Mouse (Mus musculus) embryo, embryonic 10.5 days (tissue): ENCODE data around the gene Gon4l.

Experiments
- DNase-seq: peaks from one replicate; pipeline ENCODE4 v3.0.0-alpha.2; 2015; ENCODE audit warnings: low spot score

Gon4l gene

DNA sequence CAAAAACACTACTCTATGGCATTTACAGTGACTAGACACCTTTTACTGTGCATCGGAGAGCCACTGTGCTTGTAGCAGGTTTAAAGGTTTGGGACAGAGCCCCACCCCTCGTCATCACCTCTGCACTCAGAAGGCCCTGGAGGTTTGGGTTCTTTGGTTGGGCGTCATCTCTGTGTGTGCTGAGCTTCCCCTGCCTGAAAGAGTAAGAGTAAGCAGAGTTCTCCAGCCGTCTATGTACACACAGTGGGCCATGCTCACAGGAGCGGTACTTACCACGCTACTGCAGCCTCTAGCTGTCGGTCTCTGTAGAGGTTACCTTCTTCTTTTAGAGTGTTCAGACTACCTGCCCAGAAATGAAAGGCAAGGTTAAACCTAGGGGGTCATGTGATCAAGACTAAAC, 77.6 kb downstream of the Gon4l start:
- no peak for DNase-seq

DNA sequence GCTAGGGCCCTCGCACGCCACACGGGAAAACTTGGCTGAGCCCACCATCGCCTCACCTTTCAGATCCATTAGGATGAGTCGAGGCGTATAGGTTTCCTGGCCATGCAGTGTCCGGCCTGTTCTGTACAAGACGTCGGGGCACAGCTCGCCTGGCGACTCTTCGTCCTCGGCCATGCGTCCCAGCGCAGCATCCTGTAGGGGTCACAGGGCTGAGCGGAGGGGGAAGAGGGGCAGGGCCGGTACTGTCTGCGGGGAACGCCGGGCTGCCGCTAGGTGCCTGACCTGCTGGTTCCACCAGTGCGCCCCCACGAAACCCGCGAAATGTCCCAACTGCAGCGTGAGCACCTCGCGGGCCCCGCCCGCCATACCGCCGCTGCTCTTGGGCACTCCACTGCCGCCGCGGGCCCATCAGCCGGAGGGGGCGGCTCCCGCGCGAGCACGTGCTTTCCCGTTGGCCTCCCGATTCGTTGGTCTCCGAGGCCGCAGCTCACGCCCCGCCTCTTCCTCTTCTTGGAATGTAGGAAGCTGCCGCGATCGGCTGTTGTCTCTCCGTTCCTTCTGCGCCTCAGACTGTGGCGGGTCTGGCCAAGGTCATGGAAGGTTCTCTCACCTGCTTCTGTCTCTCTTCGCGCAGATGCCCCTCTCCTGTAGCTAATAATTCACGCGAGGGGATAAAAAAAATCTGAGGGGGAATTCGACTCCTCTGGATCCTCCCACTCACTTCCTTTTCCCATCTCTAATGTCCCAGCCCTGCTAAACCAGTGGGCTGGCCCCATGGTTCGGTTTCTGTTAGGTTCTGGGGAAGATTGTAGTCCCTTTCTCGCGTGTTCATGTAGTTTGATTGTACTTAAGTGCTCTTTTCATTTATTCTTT, 78.7 kb downstream of the Gon4l start, which contains the start of gene Msto1:
TSS of gene Msto1 (minus strand) at position 489 of the 873 bp plus-strand sequence.
- peak; percentile 96 for DNase-seq

DNA sequence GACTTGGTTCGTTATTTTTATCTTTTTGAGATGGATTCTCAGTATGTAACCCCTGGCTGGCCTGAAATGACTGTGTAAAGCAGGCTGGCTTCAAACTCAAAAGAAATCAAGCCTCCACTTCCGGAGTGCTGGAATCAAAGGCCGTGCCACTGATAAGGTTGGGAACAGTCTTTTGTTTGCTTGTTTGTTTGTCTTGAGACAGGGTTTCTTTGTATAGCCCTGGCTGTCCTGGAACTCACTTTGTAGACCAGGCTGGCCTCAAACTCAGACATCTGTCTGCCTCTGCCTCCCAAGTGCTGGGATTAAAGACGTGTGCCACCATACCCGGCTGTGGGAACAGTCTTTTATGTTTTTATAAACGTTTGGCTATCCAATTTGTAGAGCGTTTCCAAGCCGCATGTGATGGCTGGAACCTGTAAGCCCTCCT, 79.4 kb downstream of the Gon4l start:
- DNase-seq = no peak

DNA sequence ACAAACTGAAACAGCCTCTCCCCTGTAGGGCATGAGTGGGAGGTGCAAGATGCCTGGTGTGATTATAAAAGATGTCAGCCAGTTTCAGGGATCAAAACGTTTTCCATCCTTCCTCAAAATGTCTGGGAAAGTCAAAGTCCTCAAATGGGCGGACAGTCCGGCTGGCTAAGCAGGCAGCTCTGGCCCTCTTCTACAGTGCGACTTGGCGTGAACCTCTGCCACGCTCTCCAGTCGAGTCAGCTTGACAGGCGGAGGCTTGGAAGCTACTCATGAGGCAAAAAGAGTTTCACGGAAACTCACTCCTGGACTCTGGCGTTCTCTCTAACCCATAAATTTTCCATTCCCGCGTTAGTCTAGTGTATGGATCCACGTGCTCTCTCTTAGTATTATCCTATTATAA, 84.0 kb downstream of the Gon4l start:
- no peak for DNase-seq

DNA sequence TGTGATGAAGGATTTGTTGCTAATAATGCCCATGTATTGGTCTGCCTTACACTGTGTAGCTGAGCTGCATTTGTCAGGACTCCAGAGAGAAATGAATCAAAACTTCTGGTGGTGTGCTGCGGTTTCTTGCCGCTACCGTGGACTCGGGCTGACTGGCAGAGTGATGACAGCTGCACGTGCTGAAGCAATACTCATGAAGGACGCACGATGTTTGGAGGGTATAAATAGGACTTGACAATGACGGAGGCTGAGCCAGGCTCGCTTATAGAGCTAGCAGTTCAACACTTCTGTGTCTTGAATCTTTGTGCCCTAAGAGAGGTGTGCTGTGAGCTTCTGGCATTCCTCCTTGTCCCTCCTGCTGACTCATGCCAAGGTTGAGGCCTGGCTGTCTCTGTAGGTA, 86.4 kb downstream of the Gon4l start:
- no peak for DNase-seq

DNA sequence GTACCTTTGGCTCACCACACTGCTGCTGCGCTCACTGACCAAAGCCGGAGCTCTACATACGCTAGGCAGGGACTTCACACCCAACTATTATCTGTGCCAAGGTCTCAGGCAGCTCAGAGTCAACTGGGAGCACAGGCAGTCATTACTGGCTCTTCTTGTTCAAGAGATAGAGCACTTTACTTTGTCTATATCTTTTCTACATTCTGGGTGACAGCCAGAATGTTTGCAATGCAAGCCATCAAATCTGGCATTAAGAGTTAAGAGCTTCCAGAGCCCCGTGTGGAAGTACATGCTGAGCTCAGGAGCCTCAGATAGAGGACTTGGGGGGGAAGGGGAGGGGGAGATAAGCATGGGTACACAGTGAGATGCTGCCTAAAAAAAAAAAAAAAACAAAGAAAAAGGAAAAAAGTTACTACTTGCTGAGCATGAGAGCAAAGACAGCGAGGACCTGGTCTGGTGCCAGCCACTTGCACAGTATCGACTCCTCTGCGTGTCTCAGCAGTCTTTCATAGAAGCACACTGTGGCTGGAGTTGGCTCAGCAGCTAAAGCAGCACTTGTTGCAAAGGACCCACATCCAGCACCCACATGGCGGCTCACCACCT, 89.1 kb downstream of the Gon4l start:
- no peak for DNase-seq

DNA sequence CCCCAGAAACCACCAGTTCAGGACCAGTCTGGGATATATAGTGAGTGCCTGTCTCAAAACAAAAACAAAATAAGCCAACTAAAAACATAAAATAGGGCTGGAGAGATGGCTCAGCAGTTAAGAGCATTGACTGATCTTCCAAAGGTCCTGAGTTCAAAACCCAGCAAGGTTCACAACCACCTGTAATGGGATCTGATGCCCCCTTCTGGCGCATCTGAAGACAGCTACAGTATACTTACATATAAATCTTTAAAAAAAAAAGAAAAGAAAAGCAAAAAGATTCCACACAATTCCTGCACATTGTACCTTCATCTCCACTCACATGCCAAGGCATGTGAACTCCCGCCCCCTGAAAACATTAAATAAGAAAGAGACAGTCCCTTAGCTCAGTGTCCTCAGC, 90.6 kb downstream of the Gon4l start:
- no peak for DNase-seq

DNA sequence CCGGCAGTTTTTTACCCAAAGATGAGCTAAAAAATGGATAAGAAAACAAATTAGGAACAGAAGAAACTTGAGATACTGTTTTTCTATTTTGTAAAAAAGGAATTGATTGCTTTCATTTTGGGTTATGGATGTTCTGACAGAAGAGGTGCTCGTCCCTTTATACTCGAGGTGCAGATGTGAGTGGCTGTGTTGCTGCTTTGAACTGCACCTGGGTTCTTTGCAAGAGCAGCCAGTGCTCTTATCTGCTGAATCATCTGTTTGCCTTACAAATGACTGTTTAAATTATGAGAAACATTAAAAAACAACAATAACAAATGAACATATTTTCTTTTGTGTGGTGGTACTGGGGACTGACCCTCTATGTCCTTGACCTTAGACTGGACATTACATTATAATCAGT, 94.5 kb downstream of the Gon4l start:
- no peak for DNase-seq

DNA sequence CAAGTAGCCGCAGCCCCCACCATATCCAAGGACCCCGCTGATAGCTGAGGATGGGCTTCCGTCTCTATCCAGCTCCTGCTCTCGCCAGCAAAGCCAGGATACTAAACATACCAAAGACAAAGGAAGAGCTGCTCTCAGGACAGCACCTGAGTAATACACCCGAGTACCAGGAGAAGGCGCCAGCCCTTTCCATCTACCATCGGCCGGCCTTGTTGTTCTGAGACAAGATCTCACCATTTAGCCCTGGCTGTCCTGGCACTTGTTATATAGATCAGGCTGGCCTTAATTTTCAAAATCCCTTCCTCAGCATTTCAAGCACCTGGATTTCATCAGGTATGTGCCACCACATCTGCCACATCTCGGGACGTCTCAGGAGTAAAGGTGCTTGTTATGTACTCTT, 104.0 kb downstream of the Gon4l start:
- DNase-seq = no peak

DNA sequence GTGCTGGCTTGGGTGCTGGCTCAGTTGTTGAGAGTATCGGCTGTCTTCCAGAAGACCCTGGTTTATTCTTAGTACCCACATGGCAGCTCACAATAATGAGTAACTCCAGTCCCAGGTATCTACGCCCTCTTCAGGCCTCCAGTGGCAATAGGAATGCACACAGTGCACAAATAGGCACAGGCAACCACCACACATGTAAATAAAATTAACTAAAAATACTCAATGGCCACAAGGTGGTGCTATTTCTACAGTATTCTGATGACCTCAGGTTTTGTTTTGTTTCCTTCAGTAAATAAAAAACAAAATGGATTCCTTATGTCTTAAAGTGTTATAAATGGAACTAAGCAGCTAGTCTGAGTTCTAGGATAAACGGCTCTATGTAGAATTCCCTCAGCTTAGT, 104.7 kb downstream of the Gon4l start:
- DNase-seq = peak; percentile 86

DNA sequence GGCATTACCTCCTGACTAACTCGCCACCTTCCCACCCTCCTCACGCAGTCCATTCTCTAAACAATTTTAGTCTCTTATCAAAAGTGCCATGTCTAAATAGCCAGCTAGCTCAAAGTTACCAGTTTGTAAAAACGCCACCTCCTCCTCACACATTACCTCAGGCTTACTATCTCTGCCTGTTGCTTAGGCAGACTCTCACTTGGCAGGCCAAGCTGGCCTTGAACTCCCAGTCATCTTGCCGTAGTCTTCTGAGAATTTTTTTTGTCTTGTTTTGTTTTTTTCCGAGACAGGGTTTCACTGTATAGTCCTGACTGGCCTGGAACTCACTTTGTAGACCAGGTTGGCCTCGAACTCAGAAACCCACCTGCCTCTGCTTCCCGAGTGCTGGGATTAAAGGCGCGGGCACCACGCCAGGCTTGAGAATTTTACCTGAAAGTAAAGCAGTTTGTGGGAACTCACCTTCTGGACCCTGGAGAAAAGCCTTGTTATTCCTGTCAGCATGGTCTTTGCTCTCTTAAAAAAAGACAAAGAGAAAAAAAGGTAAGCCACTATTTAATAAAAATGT, 107.4 kb downstream of the Gon4l start:
- no peak for DNase-seq

DNA sequence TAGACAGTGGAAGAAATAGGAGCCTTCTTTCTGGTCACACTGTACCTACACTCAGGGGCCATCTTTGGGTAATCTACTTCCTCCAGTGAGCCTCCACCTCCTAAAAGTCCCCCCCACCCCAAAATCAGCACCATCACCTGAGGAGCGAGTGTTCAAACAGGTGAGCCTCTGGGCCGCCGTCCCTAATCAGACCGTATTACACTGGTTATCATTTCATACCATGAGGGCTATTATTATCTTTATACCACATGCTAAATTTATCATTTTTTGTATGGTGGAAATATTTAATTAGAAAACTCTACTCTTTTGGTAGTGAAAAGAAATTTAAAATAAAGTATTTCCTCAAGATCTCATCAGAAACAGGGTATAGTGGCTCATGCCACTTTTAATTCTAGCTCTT, 109.1 kb downstream of the Gon4l start:
- DNase-seq = no peak

DNA sequence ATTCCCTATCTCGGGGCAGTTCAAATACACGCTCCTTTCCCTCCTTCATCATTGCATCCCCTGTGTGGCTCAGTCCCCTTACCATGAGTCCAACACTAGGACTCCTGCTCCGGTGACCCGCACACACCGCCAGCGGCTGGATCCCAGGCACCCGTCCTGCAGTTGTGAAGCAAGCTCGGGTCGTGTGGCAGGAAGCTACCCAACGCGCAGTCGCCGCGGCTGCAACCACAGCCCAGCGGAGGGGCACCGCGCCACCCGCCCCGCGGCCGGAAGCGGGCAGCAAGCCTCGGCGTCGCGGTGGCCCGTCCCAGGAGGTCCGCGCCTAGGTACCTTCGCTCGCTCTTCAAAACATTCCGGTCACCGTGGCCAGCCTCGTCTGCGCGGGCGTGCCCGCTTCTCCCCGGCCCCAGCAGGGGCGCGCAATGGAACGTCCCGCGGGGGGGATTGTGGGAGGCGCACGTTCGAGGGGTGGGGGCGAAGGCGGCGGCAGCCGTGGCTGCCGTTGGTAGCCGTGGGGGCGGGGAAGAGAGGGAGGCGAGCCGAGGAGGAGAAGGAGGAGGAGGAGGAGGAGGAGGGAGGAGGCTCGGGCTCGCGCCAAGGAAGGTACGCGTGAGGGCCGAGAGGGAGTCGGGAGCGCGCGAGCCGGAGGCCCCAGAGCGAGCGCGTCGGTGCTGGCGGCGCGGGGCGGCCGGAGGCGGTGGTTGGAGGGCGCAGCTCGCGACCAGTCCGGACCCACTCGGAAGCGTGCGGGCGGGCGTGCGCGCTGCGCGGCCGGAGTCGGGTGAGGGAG, 115.0 kb downstream of the Gon4l start:
- DNase-seq = peak; percentile 94

DNA sequence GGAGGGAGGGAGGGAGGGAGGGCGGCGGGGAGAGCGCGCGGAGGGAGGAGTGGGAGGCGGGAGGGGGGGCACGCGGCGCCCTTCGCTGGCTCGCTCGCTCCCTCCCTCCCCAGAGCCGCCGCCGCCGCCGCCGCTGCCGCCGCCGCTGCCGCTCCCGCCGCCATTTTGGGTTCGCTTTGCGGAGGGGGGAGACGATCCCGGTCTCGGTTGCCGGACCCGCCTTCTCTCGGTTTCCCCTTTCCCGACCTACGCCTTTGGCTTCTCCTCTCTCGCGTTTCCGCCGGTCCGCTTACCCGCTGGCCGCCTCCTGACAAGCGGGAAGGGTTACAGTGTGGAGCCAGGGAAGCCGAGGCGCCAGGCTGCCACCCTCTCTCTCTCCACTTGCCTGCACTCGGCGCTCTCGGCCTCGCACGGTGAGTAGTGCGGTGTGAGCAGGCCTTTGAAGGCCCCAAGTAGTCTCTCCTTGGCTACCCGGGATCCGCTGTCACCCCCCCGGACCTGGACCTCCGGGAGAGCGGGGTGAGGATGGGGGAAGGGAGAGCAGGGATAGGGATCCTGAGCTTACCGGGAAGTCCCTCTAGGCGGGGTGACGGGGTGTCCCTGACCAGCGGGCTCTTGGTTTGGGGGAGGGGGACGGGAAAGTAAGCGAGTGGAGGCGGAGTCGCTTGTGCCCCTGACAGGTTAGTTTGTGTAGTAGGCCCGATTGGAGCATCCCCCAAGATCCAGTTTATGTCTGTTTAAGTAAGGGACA, 115.7 kb downstream of the Gon4l start, which contains the start of the genes Ash1l and Dap3:
TSS of gene Ash1l (plus strand) at position 47 of the 751 bp plus-strand sequence.
TSS of gene Dap3 (minus strand) at position 606 of the 751 bp plus-strand sequence.
- DNase-seq = peak; percentile 79

DNA sequence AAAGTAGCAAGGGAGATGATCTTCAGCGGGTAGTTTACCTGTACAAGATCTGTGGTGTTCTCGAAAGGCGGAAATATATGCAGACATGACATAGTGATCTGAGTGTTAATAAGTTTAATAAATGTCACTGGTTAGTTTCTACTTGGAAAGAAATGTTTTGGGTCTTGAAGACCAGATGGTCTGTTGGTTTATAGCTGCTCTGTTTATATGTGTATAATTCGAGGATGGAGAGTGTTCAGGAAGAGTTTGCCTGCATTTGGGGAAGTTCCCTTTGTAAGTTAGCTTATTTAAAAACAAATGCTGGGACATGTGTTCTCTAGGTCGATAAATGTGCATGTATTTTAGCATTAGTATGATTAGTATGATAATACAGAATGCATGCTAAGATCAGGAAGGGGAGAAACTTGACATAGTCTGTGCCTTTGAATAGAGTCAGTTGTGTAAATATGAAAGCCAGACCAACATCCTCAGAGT, 116.3 kb downstream of the Gon4l start:
- no peak for DNase-seq

DNA sequence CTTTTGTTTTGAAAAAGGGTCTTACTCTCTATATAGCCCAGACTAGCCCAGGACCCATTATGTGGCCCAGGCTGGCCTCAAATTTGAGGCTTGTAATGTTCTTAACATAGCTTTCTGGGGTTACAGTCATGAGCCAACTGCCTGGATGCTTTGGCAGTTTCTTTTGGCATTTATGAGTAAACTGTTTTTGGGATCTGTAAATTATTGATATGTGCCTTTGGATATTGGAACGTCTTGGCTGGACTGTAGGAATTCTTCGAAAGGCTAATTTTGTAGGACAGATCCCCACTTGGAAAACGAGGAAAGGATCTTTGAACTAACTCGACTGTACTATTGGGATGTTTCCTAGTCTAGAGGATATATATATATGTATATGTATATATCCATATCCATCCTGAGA, 118.2 kb downstream of the Gon4l start:
- DNase-seq = no peak

DNA sequence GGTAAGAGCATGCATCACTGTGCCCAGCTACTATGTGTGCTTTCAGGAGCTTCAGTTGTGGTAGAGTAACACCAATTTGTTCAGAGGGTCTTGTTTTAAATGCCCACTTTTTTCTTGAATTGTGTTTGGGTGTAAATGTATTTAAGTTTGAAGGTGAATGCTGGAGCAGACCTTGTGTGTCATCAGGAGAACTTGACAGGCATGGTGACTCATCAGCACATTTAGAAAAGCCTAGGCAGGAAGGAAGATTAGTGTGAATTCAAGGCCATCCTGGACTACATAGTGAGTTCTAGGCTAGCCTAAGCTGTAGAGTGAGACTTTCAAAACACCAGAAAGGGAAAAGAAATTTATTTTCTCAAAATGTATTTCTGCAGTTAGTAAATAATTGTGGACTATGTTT, 118.7 kb downstream of the Gon4l start:
- DNase-seq = no peak
